Mouse (Mus musculus) NIH3T3 (cell line): ENCODE results near the gene Wdhd1.

Experiments used
- DNase-seq: peaks from one replicate; pipeline ENCODE4 v3.0.0-alpha.2; 2012; ENCODE audit warnings: low read depth

Wdhd1 gene

DNA sequence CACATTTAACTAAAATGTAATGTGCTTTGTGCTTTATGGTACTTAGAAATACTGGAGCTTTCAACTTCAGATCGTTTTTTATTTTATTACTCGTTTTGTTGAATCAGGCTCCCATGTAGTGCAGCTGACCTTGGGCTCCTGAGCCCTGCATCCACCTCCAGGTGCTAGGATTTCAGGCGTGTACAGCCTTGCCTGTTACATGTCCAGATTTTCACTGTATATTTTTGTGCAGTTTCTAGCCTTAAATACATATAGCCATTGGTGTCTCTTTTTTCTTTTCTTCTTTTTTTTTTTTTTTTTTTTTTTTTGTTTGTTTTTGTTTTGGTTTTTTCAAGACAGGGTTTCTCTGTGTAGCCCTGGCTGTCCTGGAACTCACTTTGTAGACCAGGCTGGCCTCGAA lies 4.9 kb upstream of the Wdhd1 start:
- DNase-seq: no peak

GRCm38 (mm10) chr14:47279058-47279457 lies 2.4 kb upstream of the Wdhd1 start:
- DNase-seq: peak; percentile 5

DNA sequence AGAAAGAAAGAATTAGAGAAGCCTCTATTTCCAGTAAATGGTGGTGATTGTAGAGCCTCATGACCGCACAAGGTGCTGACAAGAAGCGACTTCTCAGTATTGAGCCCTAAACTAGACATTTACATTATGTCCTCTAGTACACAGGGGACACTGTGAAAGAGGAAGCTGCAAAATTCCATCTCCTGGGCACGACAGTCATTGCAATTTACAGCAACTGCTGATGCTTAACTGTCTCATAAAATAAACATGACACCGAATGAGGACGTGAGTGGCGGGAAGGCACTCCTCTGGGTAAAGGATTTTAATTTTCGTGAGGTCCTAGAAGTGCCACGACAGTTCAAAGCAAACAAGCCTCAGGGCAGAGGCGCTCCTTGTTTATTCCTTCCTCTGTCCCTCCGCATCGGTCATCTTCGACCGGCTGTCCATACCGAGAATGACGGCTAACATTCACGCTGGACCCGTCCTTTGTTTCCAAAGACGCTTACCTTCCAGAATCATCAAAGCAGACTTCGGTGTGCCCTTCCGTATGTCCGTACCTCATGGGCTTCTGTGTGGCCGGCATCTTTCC lies 537 bp downstream of the Wdhd1 start:
- DNase-seq: no peak

GRCm38 (mm10) chr14:47275417-47275816 lies 1.2 kb downstream of the Wdhd1 start:
- peak; percentile 62 for DNase-seq

- DNase-seq: no peak
Observed at GRCm38 (mm10) chr14:47273751-47274150, 2.9 kb downstream of the Wdhd1 start.

DNA sequence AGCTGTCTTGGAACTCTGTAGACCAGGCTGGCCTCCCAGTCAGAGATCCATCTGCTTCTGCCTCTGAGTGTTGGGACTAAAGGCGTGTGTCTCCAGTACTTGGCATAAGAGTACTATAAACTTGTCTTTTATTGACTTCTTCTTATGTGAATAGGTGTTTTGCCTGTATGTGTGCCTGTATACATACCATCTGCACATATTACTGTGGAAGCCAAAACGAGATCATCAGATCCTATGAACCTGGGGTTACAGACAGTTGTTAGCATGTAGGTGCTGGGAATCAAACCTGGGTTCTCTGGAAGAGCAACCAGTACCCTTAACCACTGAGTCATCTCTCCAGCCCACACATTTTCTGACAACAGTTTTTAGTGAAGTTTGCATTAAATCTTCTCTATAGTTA lies 7.0 kb downstream of the Wdhd1 start:
- no peak for DNase-seq

GRCm38 (mm10) chr14:47269056-47269455 lies 7.6 kb downstream of the Wdhd1 start:
- no peak for DNase-seq

DNA sequence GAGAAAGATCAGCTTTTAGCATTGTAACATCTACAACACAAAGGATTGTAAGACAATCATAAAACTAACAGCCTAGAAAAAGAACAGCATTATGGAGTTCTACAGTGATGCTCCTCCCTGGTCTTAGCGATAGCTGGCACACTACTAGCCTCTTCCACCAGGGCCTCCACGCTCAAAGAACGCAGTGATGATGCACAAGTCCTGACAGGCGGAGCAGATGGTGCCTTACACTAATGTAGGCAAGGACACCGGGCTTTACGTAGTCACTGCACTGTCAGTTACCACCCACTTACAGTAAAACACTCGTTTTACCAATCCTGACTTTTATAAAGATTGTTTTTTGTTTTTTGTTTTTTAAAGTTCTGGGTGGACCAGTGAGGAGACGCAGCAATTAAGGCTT lies 10.8 kb downstream of the Wdhd1 start:
- DNase-seq: no peak

DNA sequence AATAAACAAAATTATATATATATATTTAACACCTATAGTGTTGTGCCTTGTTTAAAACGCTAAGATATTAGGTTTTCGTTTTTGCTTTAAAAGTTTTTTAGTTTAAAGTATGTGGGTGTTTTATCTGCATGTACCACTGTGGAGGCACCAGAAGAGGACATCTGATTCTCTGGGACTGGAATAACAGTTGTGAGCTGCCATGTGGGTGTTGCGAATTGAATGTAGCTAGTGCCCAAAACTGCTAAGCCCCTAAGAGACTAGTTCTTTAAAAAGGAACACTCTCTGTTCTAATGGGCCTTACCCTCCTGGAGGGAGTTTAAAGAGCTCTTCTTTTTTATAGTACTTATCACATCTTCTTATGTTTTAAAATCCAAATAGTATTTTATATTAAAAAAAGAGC lies 11.8 kb downstream of the Wdhd1 start:
- DNase-seq: no peak

GRCm38 (mm10) chr14:47249839-47250238 lies 26.8 kb downstream of the Wdhd1 start:
- peak; percentile 70 for DNase-seq

DNA sequence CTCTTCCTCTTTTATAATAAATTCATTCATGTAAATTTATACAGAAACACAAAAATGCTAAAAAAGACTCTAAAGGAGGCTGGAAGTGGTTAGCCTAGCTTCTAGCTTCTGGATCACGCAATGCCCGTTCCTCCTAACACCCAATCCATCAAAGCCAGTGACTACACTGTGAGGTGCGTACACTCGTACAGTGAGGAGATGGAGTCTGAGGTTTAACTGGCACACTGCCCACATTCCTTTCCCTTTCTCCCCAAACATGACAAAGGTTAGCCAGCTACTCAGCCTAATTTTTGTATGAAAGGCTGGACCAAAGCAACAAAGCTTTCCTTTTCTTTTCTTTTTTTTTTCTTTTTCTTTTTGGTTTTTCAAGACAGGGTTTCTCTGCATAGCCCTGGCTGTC lies 33.9 kb downstream of the Wdhd1 start:
- peak; percentile 92 for DNase-seq

GRCm38 (mm10) chr14:47241046-47241445 lies 35.6 kb downstream of the Wdhd1 start:
- DNase-seq: no peak

DNA sequence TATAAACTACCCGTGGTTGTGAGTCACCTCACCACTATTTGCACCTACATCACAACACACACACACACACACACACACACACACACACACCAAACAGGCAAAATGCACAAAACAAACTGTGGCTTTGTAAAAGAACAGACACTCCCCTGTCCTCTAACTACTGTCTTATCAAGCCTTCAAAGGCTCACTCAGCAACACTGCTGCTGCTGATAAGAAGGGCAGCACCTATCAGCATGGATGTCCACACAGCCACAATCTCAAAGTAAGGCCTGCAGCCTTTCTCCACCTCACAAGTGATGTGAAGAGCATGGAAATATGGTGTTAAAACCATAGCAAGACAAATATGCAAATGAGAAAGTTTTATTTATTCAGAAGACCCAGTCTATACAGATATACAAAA lies 36.1 kb downstream of the Wdhd1 start:
- no peak for DNase-seq

DNA sequence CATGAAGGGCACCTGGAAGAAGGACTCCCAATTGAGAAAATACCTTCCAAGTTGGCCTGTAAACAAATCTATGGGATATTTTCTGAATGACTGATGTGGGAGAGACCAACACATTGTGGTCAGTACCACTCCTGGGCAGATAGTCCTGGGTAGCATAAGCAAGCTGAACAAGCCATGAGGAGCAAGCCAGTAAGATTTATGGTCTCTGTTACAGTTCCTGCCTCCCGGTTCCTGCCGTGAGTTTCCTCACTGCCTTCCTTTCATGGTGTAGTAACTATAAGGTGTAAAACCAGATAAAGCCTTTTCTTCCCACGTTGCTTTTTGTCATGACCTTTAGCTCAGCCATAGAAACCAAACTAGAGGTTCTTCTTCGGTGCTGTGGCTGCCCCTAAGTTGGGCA lies 39.4 kb downstream of the Wdhd1 start:
- no peak for DNase-seq

GRCm38 (mm10) chr14:47236491-47236890 lies 40.2 kb downstream of the Wdhd1 start:
- DNase-seq: no peak

DNA sequence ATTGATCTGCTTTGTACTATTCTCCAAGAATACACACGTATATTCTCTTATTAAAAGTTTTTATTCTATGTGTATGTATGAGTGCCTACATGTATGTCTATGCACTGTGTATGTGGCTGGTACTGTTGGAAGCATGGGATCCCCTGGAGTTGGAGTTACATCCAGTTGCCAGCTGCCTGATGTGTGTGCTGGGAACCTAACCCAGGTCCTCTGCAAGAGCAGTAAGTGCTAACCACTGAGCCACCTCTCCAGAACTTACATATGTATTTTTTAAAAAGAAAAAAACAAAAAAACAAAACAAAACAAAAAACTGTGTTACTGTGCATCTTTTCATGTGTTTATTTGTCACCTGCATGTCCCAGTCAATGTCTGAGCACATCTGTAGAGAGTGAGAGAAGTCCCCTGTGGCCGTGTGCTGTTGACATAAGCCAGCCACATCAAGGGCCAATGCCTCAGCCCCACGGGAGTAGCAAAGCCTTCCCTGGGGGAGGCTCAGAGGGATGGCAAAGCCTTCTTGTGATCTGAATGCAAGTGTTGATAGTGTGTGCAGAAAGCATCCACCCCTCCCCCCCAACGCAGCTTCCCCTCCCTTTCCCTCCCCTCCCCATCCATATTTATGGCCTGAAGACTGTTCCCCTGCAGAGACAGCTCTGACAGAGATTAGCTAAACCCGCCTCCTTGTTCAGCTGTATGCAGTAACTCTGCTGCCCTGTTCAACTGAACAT lies 42.0 kb downstream of the Wdhd1 start:
- no peak for DNase-seq

DNA sequence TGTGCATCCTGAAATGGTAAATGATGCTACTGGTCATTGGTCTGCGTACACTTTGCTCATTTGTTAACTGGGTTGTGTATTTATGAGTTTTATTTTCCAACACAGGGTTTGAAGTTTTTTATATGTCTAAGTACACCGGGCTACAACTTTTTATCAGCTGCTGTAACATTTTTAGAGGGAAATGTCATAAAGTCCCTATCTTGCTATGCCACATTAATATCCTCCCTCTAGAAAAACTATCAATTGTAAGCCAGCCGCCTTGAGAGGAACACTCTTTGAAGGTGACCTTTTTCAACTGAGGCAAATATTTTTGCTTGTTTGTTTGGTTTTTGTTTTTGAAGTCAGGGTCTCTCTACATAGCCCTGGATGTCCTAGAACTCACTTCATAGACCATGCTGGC lies 42.6 kb downstream of the Wdhd1 start:
- DNase-seq: no peak

DNA sequence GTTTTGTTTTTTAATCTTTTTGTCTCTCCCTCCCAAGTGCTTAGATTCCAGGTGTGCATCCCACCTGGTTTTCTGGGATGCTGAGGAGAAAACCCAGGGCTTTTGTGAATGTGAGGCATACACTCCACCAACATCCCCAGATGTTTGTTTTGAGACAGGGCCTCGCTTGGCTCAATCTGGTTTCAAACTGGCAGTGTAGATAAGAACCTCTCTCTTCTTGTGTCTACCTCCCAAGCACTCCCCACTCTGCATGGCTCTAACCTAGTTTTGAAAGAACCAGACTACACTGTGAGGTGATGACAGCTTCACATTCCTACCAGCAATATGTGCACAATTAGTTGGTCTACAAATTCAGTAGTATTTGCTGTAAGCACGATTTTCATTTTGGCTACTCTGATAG lies 43.1 kb downstream of the Wdhd1 start:
- DNase-seq: no peak

DNA sequence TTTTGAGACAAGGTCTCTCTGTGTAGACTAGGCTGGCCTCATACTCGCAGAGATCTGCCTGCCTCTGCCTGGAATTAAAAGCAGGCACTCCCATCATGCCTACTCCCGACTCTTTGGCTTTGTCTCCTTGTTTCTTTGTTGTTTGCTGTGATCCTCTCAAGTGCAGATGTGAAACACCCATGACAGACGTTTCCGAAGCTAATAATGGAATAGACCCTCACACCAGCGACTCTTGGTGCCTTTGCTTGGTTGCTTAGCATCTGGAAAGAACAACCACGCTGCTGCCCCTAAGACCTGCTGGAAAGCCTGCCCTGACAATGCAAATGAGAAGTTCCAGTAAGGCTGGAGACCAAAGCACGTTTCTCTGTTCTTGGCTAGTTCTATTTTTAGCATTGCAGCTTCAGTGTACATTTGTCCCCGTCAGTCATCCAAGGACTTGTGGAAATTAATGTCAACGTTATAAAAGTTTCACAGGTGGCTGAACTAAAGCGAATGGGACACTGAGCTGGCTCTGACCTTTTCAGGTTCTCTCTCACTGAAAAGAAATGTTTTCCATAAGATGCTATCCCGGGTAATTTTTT lies 46.8 kb downstream of the Wdhd1 start:
- DNase-seq: no peak

GRCm38 (mm10) chr14:47225931-47226330 lies 50.7 kb downstream of the Wdhd1 start:
- no peak for DNase-seq

DNA sequence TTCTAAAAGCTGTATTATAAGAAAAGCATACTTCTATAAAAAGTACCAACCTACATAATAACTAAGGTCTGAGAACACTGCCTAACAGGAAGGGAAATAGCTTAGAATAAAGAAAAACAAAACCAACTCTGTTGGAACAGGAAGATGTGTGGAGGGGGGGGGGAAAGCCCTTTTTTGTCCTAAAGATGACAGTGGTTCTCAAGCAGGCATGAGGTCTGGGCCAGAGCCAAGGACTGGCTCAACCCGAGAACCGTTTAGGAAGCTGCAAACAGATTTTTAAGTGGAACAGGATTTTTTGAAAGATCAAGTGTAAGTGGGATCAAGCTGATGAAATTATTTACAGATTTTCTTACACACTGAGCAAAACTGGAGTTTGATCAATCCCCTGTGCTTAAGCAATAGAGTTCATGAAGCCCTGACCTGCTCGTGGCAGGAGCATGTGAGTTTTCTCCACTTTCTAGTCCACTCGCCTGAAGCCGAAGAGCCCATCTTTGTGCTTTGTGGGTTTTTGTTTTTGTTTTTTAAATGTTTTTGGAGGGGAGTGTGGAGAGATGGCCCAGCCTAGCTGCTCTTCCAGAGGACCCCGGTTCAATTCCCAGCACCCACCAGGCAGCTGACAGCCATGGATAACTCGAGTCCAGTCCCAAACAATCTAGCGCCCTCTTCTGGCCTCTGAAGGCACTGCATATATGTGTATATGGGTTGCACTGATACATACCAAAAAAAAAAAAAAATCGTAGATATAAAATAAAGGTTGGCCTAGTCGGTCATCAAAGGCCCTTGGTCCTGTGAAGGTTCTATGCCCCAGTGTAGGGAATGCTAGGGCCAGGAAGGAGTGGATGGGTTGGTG lies 52.0 kb downstream of the Wdhd1 start:
- peak; percentile 25 for DNase-seq

DNA sequence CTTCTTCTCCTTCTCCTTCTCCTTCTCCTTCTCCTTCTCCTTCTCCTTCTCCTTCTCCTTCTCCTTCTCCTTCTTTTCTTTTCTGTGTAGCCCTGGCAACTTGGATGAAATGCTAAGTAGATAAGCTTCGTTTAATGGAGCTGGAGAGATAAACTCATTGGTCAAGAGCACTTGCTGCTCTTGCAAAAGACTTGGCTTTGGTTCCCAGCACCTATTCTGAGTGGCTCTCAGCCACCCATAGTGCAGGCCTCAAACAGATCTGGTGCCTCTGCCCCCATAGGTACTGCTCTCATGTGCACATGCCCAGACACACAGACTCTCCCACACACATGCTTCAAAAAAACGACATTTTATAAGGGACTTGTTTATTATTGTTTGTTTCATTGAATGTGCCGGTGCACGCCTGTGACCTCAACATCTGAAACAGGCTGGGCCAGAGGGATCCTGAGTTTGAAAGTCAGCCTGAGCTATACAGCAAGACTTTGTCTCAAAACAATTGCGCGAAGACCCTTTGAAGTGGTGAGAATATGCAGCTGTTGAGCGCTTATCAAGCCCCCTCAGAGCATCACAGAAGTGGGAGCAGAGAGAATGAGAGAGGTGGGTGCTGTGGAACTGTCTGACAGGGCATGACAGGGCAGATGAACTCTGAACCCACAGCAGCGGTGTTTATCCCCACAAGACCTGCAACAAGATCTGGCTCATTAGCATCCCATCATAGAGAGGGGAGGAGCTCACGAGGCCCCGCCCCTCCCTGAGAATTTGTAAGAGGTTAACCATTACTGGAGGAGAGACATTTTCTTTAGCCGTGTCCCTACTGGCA lies 53.8 kb downstream of the Wdhd1 start:
- no peak for DNase-seq
